Mouse (Mus musculus) kidney, embryonic 15.5 days (tissue): ENCODE measurements at regions not wholly inside any gene's neighbourhood (a gene's known extent, or its start where the extent isn't known, plus 50 kb on each side); places are given as distances from the start of the nearest gene placed in this dataset.

Experiments used
- ATAC-seq: fragments of 200-750 bp; cut with Nextera tagmentation; replicated peaks from 2 replicates; pipeline ENCODE4 v1.8.0; 2017; ENCODE audit warnings: moderate TSS enrichment; ENCODE audit not compliant: low FRiP score
- H3K27ac ChIP-seq: fragments of 300-500 bp; sonication (generic); 2 replicates; pipeline ENCODE4 v1.5.1; 2015; ENCODE audit warnings: mild to moderate bottlenecking, inconsistent platforms
- H3K27me3 ChIP-seq: fragments of 300-500 bp; sonication (generic); 2 replicates; pipeline ENCODE4 v1.6.1; 2015; ENCODE audit warnings: inconsistent platforms
- H3K36me3 ChIP-seq: fragments of 300-500 bp; sonication (generic); 2 replicates; pipeline ENCODE4 v1.6.1; 2015; ENCODE audit warnings: inconsistent platforms
- H3K4me1 ChIP-seq: fragments of 300-500 bp; sonication (generic); 2 replicates; pipeline ENCODE4 v1.6.1; 2015; ENCODE audit warnings: inconsistent platforms
- H3K4me2 ChIP-seq: fragments of 300-500 bp; sonication (generic); 2 replicates; pipeline ENCODE4 v1.6.1; 2015; ENCODE audit warnings: moderate library complexity, mild to moderate bottlenecking, inconsistent platforms
- H3K4me3 ChIP-seq: fragments of 300-500 bp; sonication (generic); replicated peaks from 2 replicates; pipeline ENCODE4 v1.5.1; 2015; ENCODE audit warnings: mild to moderate bottlenecking, inconsistent platforms
- H3K9ac ChIP-seq: fragments of 300-500 bp; sonication (generic); 2 replicates; pipeline ENCODE4 v1.6.1; 2015; ENCODE audit warnings: mild to moderate bottlenecking, inconsistent platforms
- H3K9me3 ChIP-seq: fragments of 300-500 bp; sonication (generic); replicated peaks from 2 replicates; pipeline ENCODE4 v1.6.1; 2016; ENCODE audit warnings: inconsistent platforms
- WGBS: fragments of 180-500 bp; shearing (Covaris S2); methylation state at CpG from one replicate; pipeline ENCODE4 v1.1.7; 2015; ENCODE audit warnings: mixed read lengths; 5-methylcytosine and 5-hydroxymethylcytosine counted together

- H3K4me1 ChIP-seq: no peaks in the 10 kb centered on the region
- WGBS: 49% methylated on average over 11 of the region's 11 CpGs
- H3K9me3 ChIP-seq: no peaks in the 10 kb centered on the region
- no peak overlapping the region for H3K9ac ChIP-seq
- H3K36me3 ChIP-seq: no peaks in the 10 kb centered on the region
- H3K4me2 ChIP-seq: no peak overlapping the region
- H3K27me3 ChIP-seq: no peaks in the 10 kb centered on the region
- no peak for ATAC-seq
- H3K27ac ChIP-seq: no peak overlapping the region
- H3K4me3 ChIP-seq: no peak overlapping the region
These were observed 258.8 kb upstream of the Clint1 start for GRCm38 (mm10) chr11:45592890-45593642.

- Histone ChIP-seq H3K9ac (no peak overlapping the region), H3K9me3 (no peaks in the 10 kb centered on the region), H3K4me3 (no peak overlapping the region), H3K4me2 (no peak overlapping the region), H3K27ac (no peak overlapping the region), H3K4me1 (no peaks in the 10 kb centered on the region), H3K27me3 (no peaks in the 10 kb centered on the region), H3K36me3 (no peaks in the 10 kb centered on the region)
- no peak for ATAC-seq
- WGBS: 60% methylated on average over 6 of the region's 6 CpGs
These were observed 256.5 kb upstream of the Clint1 start for GRCm38 (mm10) chr11:45595372-45595771.

GRCm38 (mm10) chr11:45621824-45622223 is 230.0 kb upstream of the Clint1 start:
- 88% methylated on average over 2 of the region's 2 CpGs for WGBS
- ATAC-seq: no peak

GRCm38 (mm10) chr11:45622701-45623100 is 229.2 kb upstream of the Clint1 start:
- Histone ChIP-seq H3K4me1 (no peaks in the 10 kb centered on the region), H3K27ac (no peak overlapping the region), H3K36me3 (no peaks in the 10 kb centered on the region), H3K9me3 (no peaks in the 10 kb centered on the region), H3K4me3 (no peak overlapping the region), H3K9ac (no peak overlapping the region), H3K27me3 (no peaks in the 10 kb centered on the region), H3K4me2 (no peak overlapping the region)
- 88% methylated on average over 5 of the region's 5 CpGs for WGBS
- no peak for ATAC-seq

More at GRCm38 (mm10) chr11:45621824-45622223, 230.0 kb upstream of the Clint1 start:
- Histone ChIP-seq H3K4me3 (no peak overlapping the region), H3K4me1 (no peaks in the 10 kb centered on the region), H3K36me3 (no peaks in the 10 kb centered on the region), H3K9ac (no peak overlapping the region), H3K27me3 (no peaks in the 10 kb centered on the region), H3K9me3 (no peaks in the 10 kb centered on the region), H3K4me2 (no peak overlapping the region), H3K27ac (no peak overlapping the region)

- Histone ChIP-seq H3K27ac (no peak overlapping the region), H3K4me3 (no peak overlapping the region), H3K27me3 (no peaks in the 10 kb centered on the region), H3K9me3 (no peaks in the 10 kb centered on the region), H3K4me2 (no peak overlapping the region), H3K4me1 (0 out of 2 replicates have a peak, but pooled peaks cover 3% of the 10 kb centered on the region), H3K36me3 (no peaks in the 10 kb centered on the region), H3K9ac (no peak overlapping the region)
- ATAC-seq: no peak
- 67% methylated on average over 7 of the region's 7 CpGs for WGBS
These were observed 227.6 kb upstream of the Clint1 start for GRCm38 (mm10) chr11:45624233-45624632.

- Histone ChIP-seq H3K4me1 (0 out of 2 replicates have a peak, but pooled peaks cover 3% of the 10 kb centered on the region), H3K36me3 (no peaks in the 10 kb centered on the region), H3K4me2 (no peak overlapping the region), H3K9me3 (no peaks in the 10 kb centered on the region), H3K4me3 (no peak overlapping the region), H3K27me3 (no peaks in the 10 kb centered on the region), H3K9ac (no peak overlapping the region), H3K27ac (no peak overlapping the region)
- no peak for ATAC-seq
- WGBS: 20% methylated on average over 1 of the region's 1 CpGs
These were observed 222.6 kb upstream of the Clint1 start for GRCm38 (mm10) chr11:45629250-45629649.

- Histone ChIP-seq H3K27me3 (no peaks in the 10 kb centered on the region), H3K4me1 (no peaks in the 10 kb centered on the region), H3K9ac (no peak overlapping the region), H3K36me3 (no peaks in the 10 kb centered on the region), H3K4me3 (no peak overlapping the region), H3K27ac (no peak overlapping the region), H3K9me3 (no peaks in the 10 kb centered on the region), H3K4me2 (no peak overlapping the region)
- 77% methylated on average over 10 of the region's 10 CpGs for WGBS
- ATAC-seq: no peak
These were observed 217.2 kb upstream of the Clint1 start for GRCm38 (mm10) chr11:45634535-45635235.

GRCm38 (mm10) chr11:45635896-45636295 is 216.0 kb upstream of the Clint1 start:
- ATAC-seq: no peak
- H3K9ac ChIP-seq: no peak overlapping the region
- H3K4me3 ChIP-seq: no peak overlapping the region
- no peaks in the 10 kb centered on the region for H3K4me1 ChIP-seq
- H3K9me3 ChIP-seq: no peaks in the 10 kb centered on the region
- 86% methylated on average over 4 of the region's 4 CpGs for WGBS
- H3K27me3 ChIP-seq: no peaks in the 10 kb centered on the region
- no peak overlapping the region for H3K27ac ChIP-seq
- no peak overlapping the region for H3K4me2 ChIP-seq
- no peaks in the 10 kb centered on the region for H3K36me3 ChIP-seq

GRCm38 (mm10) chr11:45639236-45639635 is 212.6 kb upstream of the Clint1 start:
- Histone ChIP-seq H3K9ac (no peak overlapping the region), H3K27me3 (no peaks in the 10 kb centered on the region), H3K36me3 (no peaks in the 10 kb centered on the region), H3K4me1 (no peaks in the 10 kb centered on the region), H3K4me2 (no peak overlapping the region), H3K9me3 (no peaks in the 10 kb centered on the region), H3K27ac (no peak overlapping the region), H3K4me3 (no peak overlapping the region)
- 80% methylated on average over 6 of the region's 6 CpGs for WGBS
- no peak for ATAC-seq

GRCm38 (mm10) chr11:45642142-45642756 is 209.6 kb upstream of the Clint1 start:
- H3K4me3 ChIP-seq: no peak overlapping the region
- no peak overlapping the region for H3K9ac ChIP-seq
- H3K4me2 ChIP-seq: no peak overlapping the region
- ATAC-seq: no peak
- no peaks in the 10 kb centered on the region for H3K4me1 ChIP-seq
- H3K36me3 ChIP-seq: no peaks in the 10 kb centered on the region
- no peaks in the 10 kb centered on the region for H3K9me3 ChIP-seq
- WGBS: 80% methylated on average over 9 of the region's 9 CpGs
- no peak overlapping the region for H3K27ac ChIP-seq
- H3K27me3 ChIP-seq: no peaks in the 10 kb centered on the region

GRCm38 (mm10) chr11:45643629-45644325 is 208.1 kb upstream of the Clint1 start:
- no peaks in the 10 kb centered on the region for H3K9me3 ChIP-seq
- no peak overlapping the region for H3K27ac ChIP-seq
- no peaks in the 10 kb centered on the region for H3K36me3 ChIP-seq
- no peak overlapping the region for H3K9ac ChIP-seq
- H3K27me3 ChIP-seq: no peaks in the 10 kb centered on the region
- H3K4me2 ChIP-seq: no peak overlapping the region
- no peak overlapping the region for H3K4me3 ChIP-seq
- no peaks in the 10 kb centered on the region for H3K4me1 ChIP-seq
- WGBS: 62% methylated on average over 12 of the region's 12 CpGs
- ATAC-seq: no peak

- Histone ChIP-seq H3K27ac (no peak overlapping the region), H3K9ac (no peak overlapping the region), H3K4me2 (no peak overlapping the region), H3K9me3 (no peaks in the 10 kb centered on the region), H3K36me3 (no peaks in the 10 kb centered on the region), H3K4me3 (no peak overlapping the region), H3K27me3 (no peaks in the 10 kb centered on the region), H3K4me1 (no peaks in the 10 kb centered on the region)
- ATAC-seq: no peak
- WGBS: 79% methylated on average over 3 of the region's 3 CpGs
These were observed 206.0 kb upstream of the Clint1 start for GRCm38 (mm10) chr11:45645815-45646214.
